Mouse (Mus musculus): ENCODE data around the gene Nuak1.

DNA sequence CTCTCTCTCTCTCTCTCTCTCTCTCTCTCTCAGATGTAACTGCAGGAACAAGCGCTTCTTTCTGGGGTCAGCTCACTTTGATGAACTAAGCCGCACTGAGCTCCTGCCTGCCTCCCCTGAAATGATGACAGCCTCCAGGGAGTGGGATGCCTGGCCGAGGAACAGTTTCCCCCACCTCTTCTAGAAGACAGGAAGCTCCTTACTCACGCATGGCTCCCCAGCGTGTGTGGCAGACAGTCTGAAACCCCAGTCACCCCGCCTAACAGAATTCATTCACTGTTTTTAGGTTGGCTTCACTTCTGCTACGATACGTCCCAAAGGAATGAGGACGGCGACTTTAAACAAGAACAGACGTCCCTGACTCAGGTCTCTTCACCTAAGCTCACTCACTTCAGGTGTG, 4.5 kb downstream of the Nuak1 start:
- TF ChIP-seq CTCF (IDR thresholded peaks at IDR 0.05 in 2 of 3, conservative IDR thresholded peaks at IDR 0.05 in 1 of 3; ENCODE audit: control insufficient read depth in 1 of 3, insufficient read depth in 1 of 3, low read depth in 2 of 3, low read length in 3 of 3, poor library complexity in 1 of 3, severe bottlenecking in 1 of 3) (no peak), POLR2A (IDR thresholded peaks at IDR 0.05; ENCODE audit: control insufficient read depth in 1 of 2, insufficient read depth in 1 of 2, low read depth in 1 of 2, low read length in 2 of 2, poor library complexity in 1 of 2) (no peak), GABPA (IDR thresholded peaks at IDR 0.05; ENCODE audit: low read depth, low read length) (no peak), HCFC1 (IDR thresholded peaks at IDR 0.05; ENCODE audit: low read depth, low read length) (no peak), EP300 (IDR thresholded peaks at IDR 0.05; ENCODE audit: low read depth in 1 of 2, low read length in 2 of 2) (no peak), ZNF384 (IDR thresholded peaks at IDR 0.05; ENCODE audit: low read depth, low read length) (no peak), MAX (IDR thresholded peaks at IDR 0.05; ENCODE audit: low read length) (no peak), MXI1 (IDR thresholded peaks at IDR 0.05; ENCODE audit: low read depth, low read length) (no peak), BHLHE40 (IDR thresholded peaks at IDR 0.05; ENCODE audit: borderline replicate concordance, low read depth, low read length) (no peak), USF2 (IDR thresholded peaks at IDR 0.05; ENCODE audit: borderline replicate concordance in 1 of 2, insufficient read depth in 1 of 2, low read depth in 1 of 2, low read length in 2 of 2) (no peak), POLR2AphosphoS2 (IDR thresholded peaks at IDR 0.05; ENCODE audit: low read length) (no peak), POLR2AphosphoS5 (IDR thresholded peaks at IDR 0.05; ENCODE audit: borderline replicate concordance, low read depth, low read length) (no peak), RAD21 (IDR thresholded peaks at IDR 0.05; ENCODE audit: low read depth, low read length) (no peak), MYB (IDR thresholded peaks at IDR 0.05; ENCODE audit: low read depth, low read length) (no peak)
